Mouse (Mus musculus): ENCODE data around the gene Pakap.

- TF ChIP-seq GATA1 (IDR thresholded peaks at IDR 0.05; ENCODE audit: low read length): no peak
- no peak for TF ChIP-seq TAL1 (IDR thresholded peaks at IDR 0.05; ENCODE audit: low read length)
Observed at GRCm38 (mm10) chr4:57666101-57666500, 98.1 kb downstream of the Pakap start.

Measured in erythroblast, embryonic 14.5 days (primary cell).